Mouse (Mus musculus): ENCODE results near the gene Pcsk7. TPM values are rescaled to one million over a fixed set of nuclear protein-coding genes. Genes with fewer than 3 reads are reported as not detected.

Gene Pcsk7
- total RNA-seq, 2 experiments from 2014 or later, result 13.7 to 13.9 TPM

DNA sequence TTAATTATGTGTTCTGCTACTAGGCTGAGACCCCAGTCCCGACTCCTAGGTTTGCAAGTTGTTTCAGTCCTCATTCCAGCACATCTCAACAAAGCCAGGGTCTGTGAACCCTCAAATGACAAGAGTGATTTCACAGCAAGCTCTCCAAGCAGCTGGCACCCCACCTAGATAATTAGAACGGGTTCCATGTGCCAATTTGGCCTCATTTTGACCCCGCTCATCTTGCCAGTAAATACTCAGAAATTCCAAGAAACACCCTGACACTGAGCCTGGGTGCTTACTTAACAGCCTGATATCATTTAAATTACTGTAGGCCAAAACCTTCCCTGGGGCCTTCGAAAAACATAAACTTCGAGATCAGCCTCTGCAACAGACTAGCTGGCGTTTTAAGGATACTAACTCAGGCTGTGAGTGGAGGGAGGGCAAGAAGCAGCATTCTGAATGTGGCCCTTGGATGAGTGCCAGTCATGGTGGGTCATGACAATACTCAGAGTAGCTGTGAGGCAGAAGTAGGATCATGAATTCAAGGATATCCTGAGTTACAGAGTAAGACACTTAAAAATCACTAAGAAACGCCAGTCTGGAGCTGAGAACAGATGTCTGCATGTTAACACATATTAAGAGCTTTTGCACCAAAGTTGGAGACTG, 51.9 kb downstream of the Pcsk7 start:
- DNase-seq, result no peak
- intact Hi-C loops (cut with DNase I; ENCODE audit: low total_unique reads), result no loop called here

DNA sequence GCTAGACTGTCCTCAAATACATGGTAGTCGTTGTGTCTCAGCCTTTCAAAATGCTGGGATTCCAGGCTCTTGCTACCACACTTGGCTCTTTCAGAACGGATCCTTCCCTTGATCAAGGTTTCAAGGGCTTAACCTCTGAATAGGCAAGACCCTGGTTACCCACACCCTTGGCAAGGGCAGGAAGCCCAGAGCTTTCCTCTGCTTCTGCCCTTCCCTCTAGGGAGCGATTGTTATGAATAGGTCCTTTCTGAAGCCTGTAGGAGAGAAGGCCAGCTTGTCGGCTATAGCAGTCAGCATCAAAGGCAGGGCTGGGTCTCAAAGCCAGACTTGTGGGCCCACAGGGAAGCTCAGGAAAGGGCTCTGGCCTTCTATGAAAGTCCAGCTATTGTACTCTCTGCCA, 52.6 kb downstream of the Pcsk7 start:
- intact Hi-C loops (cut with DNase I; ENCODE audit: low total_unique reads), result no loop called here
- no peak for DNase-seq

DNA sequence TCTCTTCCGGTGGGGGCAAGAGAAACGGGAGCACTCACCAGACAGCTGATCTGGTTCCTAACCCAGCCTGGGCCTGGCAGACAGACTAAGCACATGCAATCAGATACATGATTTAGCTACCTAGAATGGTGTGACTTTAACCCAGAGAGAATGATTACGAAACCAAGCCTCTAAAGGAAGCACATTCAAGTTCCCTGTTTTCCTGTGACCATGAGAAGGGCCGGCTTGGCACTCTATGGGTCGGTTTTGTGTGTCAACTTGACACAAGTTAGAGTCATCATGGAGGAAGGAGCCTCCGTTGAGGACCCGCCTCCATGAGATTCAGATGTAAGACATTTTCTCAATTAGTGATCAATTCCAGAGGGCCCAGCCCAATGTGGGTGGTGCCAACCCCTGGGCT, 53.4 kb downstream of the Pcsk7 start:
- intact Hi-C loops (cut with DNase I; ENCODE audit: low total_unique reads), result no loop called here
- no peak for DNase-seq

DNA sequence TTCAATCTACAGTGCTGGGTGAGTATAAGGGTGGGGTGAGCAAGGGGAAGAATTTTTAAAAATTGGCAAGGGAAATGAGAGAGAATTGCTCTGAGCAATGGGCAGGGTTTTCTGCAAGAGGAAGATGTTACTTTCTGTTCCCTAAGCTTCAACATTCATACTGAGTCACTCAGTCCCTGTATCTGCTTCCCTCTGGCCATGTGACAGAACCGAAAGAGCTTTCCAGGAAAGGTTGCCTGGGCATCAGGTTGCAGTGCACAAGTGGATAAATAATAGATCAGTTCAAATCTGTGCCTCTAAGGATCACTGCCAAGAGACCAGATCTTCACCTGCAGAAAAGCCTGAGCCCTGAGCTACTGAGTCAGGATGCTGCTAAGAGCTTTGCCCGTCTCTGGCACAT, 55.6 kb downstream of the Pcsk7 start:
- no peak for DNase-seq
- intact Hi-C loops (cut with DNase I; ENCODE audit: low total_unique reads), result no loop called here

DNA sequence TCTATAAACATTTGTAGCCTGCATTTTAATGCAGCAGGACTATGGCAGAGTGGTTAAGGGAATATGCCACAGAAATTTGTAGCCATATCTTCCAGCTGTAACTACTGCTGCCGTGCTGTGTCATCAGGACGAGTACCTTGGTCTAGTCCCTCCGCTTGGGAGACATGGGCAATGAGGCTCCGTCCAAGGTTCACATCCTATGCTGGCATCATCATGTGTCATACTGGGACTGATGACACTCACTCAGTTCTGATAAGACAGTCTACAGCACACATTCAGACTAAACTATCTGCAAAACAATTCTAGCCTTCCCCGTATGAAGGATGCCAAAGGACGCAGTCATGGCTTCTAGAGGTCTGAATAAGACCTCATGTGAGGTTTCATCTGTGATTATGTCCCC, 57.3 kb downstream of the Pcsk7 start:
- intact Hi-C loops (cut with DNase I; ENCODE audit: low total_unique reads), result no loop called here
- no peak for DNase-seq

DNA sequence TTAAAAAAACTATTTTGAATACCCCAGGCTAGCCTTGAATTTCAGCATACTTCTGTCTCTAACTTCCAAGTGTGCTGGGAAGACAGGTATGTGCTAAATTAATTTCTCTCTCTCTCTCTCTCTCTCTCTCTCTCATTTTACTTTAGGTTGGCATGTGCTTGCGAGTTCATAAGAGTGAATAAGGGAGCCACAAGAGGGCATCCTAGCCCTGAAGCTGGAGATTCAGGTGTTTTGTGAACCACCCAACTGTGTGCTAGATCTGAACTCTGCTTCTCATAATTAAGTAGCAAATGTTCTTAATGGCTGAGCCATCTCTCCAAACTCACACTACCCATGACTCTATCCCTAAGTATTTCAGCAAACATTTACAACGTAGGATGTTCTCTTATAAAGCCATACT, 70.6 kb downstream of the Pcsk7 start:
- intact Hi-C loops (cut with DNase I; ENCODE audit: low total_unique reads), result no loop called here
- no peak for DNase-seq

Small RNAs within 50 kb of the gene (microRNA-seq; reads per million reads assigned to microRNA genes)
- gene Mir7087, result 0 reads per million in 2 experiments

Other genes starting within 250 kb of the Pcsk7 start
- 1 to 10 TPM; 2.7 to 3.7 TPM for gene Cep164, start 77.8 kb upstream of the Pcsk7 start, total RNA-seq (2021)
- gene Bace1, start 67.9 kb upstream of the Pcsk7 start, total RNA-seq (2021), result 10 to 100 TPM; 41.0 to 55.8 TPM
- 10 to 100 TPM; 21.2 to 25.9 TPM for gene Rnf214, start 414 bp downstream of the Pcsk7 start, total RNA-seq (2021)
- gene Tagln, start 29.6 kb downstream of the Pcsk7 start, total RNA-seq (2021), result 10 to 100 TPM; 43.4 to 64.7 TPM
- 10 to 100 TPM; 53.8 to 60.0 TPM for gene Sidt2, start 48.8 kb downstream of the Pcsk7 start, total RNA-seq (2021)
- gene Pafah1b2, start 106.2 kb downstream of the Pcsk7 start, total RNA-seq (2021), result 10 to 100 TPM; 45.7 to 51.0 TPM
- 10 to 100 TPM; 37.4 TPM for gene Sik3, start 106.3 kb downstream of the Pcsk7 start, total RNA-seq (2021)

Data from gastrocnemius, postnatal 14 days (tissue).